Mouse (Mus musculus) intestine, embryonic 15.5 days (tissue): Measurements from ENCODE around the gene Plcl2. TPM values are rescaled to one million over a fixed set of nuclear protein-coding genes. Genes with fewer than 3 reads are reported as not detected.

Experiments used
- polyA plus RNA-seq: library from polyadenylated mRNA; unstranded; fragments of >200 nt; fragmentation: Nextera tagmentation; extraction: Ambion mirVana; gene quantifications from 2 replicates; pipeline ENCODE4 v1.2.1, GENCODE M21; 2015

Gene Plcl2
- polyA plus RNA-seq, 1 experiment from 2014 or later = 4.7 TPM

Other genes with a start within 250 kb of the Plcl2 start
- 0.26 and 0.78 TPM in 2 replicates for gene Dazl, start 215.8 kb upstream of the Plcl2 start, polyA plus RNA-seq